15 mouse cellular contexts compared by ENCODE assay signal in genomic region chr17:66334894-66335293, GRCm38 (mm10).
"Had no signal": no experiment of that assay in that cellular context is flagged by ENCODE, and none has a peak within 500 bp of the region (broad histone marks: within the 10 kb centered on the region; RNA-seq: fewer than 3 reads in every experiment).

No protein-coding gene starts in this region.

- H3K4me3 ChIP-seq: midbrain, embryonic 10.5 days; midbrain, embryonic 12.5 days; neural tube, embryonic 12.5 days; stomach, embryonic 15.5 days had no signal

- H3K27me3 ChIP-seq: midbrain, embryonic 12.5 days; neural tube, embryonic 12.5 days; stomach, embryonic 15.5 days had no signal

- H3K4me2 ChIP-seq: lung, embryonic 14.5 days; midbrain, embryonic 12.5 days; neural tube, embryonic 12.5 days; stomach, embryonic 15.5 days had no signal

- H3K9me3 ChIP-seq: midbrain, embryonic 10.5 days; midbrain, embryonic 12.5 days; neural tube, embryonic 12.5 days; stomach, embryonic 15.5 days had no signal

- H3K4me1 ChIP-seq: midbrain, embryonic 10.5 days; midbrain, embryonic 12.5 days; neural tube, embryonic 12.5 days; stomach, embryonic 15.5 days had no signal

- DNase-seq: lung, adult 18-20 months; lung, embryonic 14.5 days; lung, postnatal 10 days; lung, postnatal 4 days; midbrain, embryonic 14.5 days; right cerebral cortex, postnatal 14 days; thymus, adult 2 months; thymus, postnatal 25 days; thymus, postnatal 4 days had no signal

- H3K36me3 ChIP-seq: stomach, embryonic 15.5 days had no signal

- ATAC-seq: midbrain, embryonic 16.5 days had no signal

- H3K9ac ChIP-seq: lung, embryonic 14.5 days; midbrain, embryonic 12.5 days; neural tube, embryonic 12.5 days; stomach, embryonic 15.5 days had no signal

- H3K27ac ChIP-seq: midbrain, embryonic 10.5 days; midbrain, embryonic 12.5 days; neural tube, embryonic 12.5 days; stomach, embryonic 15.5 days; stomach, postnatal 0 days had no signal
